Mouse (Mus musculus): ENCODE results near the gene Calhm1. TPM values are rescaled to one million over a fixed set of nuclear protein-coding genes. Genes with fewer than 3 reads are reported as not detected.
A peak's percentile ranks its signal among the peaks of the same experiment; 100 is the strongest.

Gene Calhm1
- not detected in 2 replicates for polyA plus RNA-seq (2014; fragmentation: Nextera tagmentation; extraction: Ambion mirVana)

- no peaks in the 10 kb centered on the region for H3K4me1 ChIP-seq (replicated peaks; ENCODE audit: control insufficient read depth, insufficient read depth, low read length)
- WGBS = 95% methylated on average over 6 of the region's 6 CpGs
- no peaks in the 10 kb centered on the region for H3K9me3 ChIP-seq (ENCODE audit: control insufficient read depth, low read length)
- H3K36me3 ChIP-seq (ENCODE audit: control insufficient read depth, insufficient read depth, low read length) = no peaks in the 10 kb centered on the region
- H3K4me3 ChIP-seq (ENCODE audit: low read depth, low read length) = no peak within 1 kb of the TSS
- H3K9ac ChIP-seq (ENCODE audit: low read length) = no peak within 1 kb of the TSS
- DNase-seq (ENCODE audit: low spot score) (no peak), ATAC-seq (replicated peaks; ENCODE audit: low FRiP score) (no peak)
- H3K27me3 ChIP-seq (ENCODE audit: control insufficient read depth, insufficient read depth, low read length) = no peaks in the 10 kb centered on the region
- H3K4me2 ChIP-seq (ENCODE audit: low read depth, low read length, severe bottlenecking) = no peak within 1 kb of the TSS
- H3K27ac ChIP-seq (ENCODE audit: low read depth, low read length) = no peak within 1 kb of the TSS
Measured at GRCm38 (mm10) chr19:47144154-47144553, at the start of gene Calhm1. Calhm1 (minus strand) TSS chr19:47144254.

DNA sequence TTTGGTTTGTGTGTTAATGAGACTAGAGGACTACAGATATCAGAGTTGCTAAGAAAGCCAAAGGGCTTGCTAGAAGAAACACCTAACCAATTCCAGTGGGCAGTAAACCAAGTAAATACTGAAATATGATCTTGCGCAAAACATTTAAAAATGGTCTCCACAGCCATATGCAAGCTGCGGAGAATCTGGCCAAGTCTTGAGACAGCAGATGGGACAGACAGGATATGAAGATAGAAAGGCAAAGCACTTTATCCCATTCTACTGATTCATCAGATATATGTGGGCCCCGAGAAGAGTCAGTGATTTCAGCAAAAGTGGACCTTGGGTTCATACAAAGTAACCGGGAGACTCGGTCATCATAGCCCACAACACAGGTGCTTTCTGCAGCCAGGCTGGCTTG, 48.1 kb upstream of the Calhm1 start:
- no peak for ATAC-seq (replicated peaks; ENCODE audit: low FRiP score)
- Histone ChIP-seq H3K4me2 (ENCODE audit: low read depth, low read length, severe bottlenecking) (no peak overlapping the region), H3K9ac (ENCODE audit: low read length) (no peak overlapping the region), H3K9me3 (ENCODE audit: control insufficient read depth, low read length) (no peaks in the 10 kb centered on the region), H3K4me3 (ENCODE audit: low read depth, low read length) (no peak overlapping the region), H3K4me1 (replicated peaks; ENCODE audit: control insufficient read depth, insufficient read depth, low read length) (no peaks in the 10 kb centered on the region), H3K36me3 (ENCODE audit: control insufficient read depth, insufficient read depth, low read length) (no peaks in the 10 kb centered on the region), H3K27ac (ENCODE audit: low read depth, low read length) (no peak overlapping the region), H3K27me3 (ENCODE audit: control insufficient read depth, insufficient read depth, low read length) (no peaks in the 10 kb centered on the region)
- no peak for DNase-seq (ENCODE audit: low spot score)
- 96% methylated on average over 5 of the region's 5 CpGs for WGBS

GRCm38 (mm10) chr19:47188515-47189128, 44.6 kb upstream of the Calhm1 start:
- Histone ChIP-seq H3K27me3 (ENCODE audit: control insufficient read depth, insufficient read depth, low read length) (no peaks in the 10 kb centered on the region), H3K9ac (ENCODE audit: low read length) (no peak overlapping the region), H3K36me3 (ENCODE audit: control insufficient read depth, insufficient read depth, low read length) (no peaks in the 10 kb centered on the region), H3K9me3 (ENCODE audit: control insufficient read depth, low read length) (no peaks in the 10 kb centered on the region), H3K4me1 (replicated peaks; ENCODE audit: control insufficient read depth, insufficient read depth, low read length) (no peaks in the 10 kb centered on the region), H3K4me3 (ENCODE audit: low read depth, low read length) (no peak overlapping the region), H3K4me2 (ENCODE audit: low read depth, low read length, severe bottlenecking) (no peak overlapping the region), H3K27ac (ENCODE audit: low read depth, low read length) (no peak overlapping the region)
- ATAC-seq (replicated peaks; ENCODE audit: low FRiP score) (peak; percentile 46; the same call in 1 of the 2 replicates), DNase-seq (ENCODE audit: low spot score) (no peak)
- WGBS = 78% methylated on average over 11 of the region's 11 CpGs

- ATAC-seq (replicated peaks; ENCODE audit: low FRiP score) (no peak), DNase-seq (ENCODE audit: low spot score) (no peak)
- Histone ChIP-seq H3K4me2 (ENCODE audit: low read depth, low read length, severe bottlenecking) (no peak overlapping the region), H3K9ac (ENCODE audit: low read length) (no peak overlapping the region), H3K4me3 (ENCODE audit: low read depth, low read length) (no peak overlapping the region), H3K9me3 (ENCODE audit: control insufficient read depth, low read length) (no peaks in the 10 kb centered on the region; the same call in 1 of the 2 replicates), H3K36me3 (ENCODE audit: control insufficient read depth, insufficient read depth, low read length) (no peaks in the 10 kb centered on the region), H3K27me3 (ENCODE audit: control insufficient read depth, insufficient read depth, low read length) (no peaks in the 10 kb centered on the region), H3K4me1 (replicated peaks; ENCODE audit: control insufficient read depth, insufficient read depth, low read length) (no peaks in the 10 kb centered on the region), H3K27ac (ENCODE audit: low read depth, low read length) (no peak overlapping the region)
- 58% methylated on average over 15 of the region's 15 CpGs for WGBS
Measured at GRCm38 (mm10) chr19:47186514-47187275, 42.6 kb upstream of the Calhm1 start.

- H3K9me3 ChIP-seq (ENCODE audit: control insufficient read depth, low read length) = no peaks in the 10 kb centered on the region; the same call in 1 of the 2 replicates
- H3K9ac ChIP-seq (ENCODE audit: low read length) = no peak overlapping the region
- peaks cover 11% of the 10 kb centered on the region for H3K27me3 ChIP-seq (ENCODE audit: control insufficient read depth, insufficient read depth, low read length)
- ATAC-seq (replicated peaks; ENCODE audit: low FRiP score) = no peak
- DNase-seq (ENCODE audit: low spot score) = no peak
- no peak overlapping the region for H3K27ac ChIP-seq (ENCODE audit: low read depth, low read length)
- no peaks in the 10 kb centered on the region for H3K4me1 ChIP-seq (replicated peaks; ENCODE audit: control insufficient read depth, insufficient read depth, low read length)
- no peaks in the 10 kb centered on the region for H3K36me3 ChIP-seq (ENCODE audit: control insufficient read depth, insufficient read depth, low read length)
- 74% methylated on average over 4 of the region's 4 CpGs for WGBS
- H3K4me3 ChIP-seq (ENCODE audit: low read depth, low read length) = no peak overlapping the region
- no peak overlapping the region for H3K4me2 ChIP-seq (ENCODE audit: low read depth, low read length, severe bottlenecking)
Measured at GRCm38 (mm10) chr19:47184736-47185135, 40.7 kb upstream of the Calhm1 start.

- Histone ChIP-seq H3K9me3 (ENCODE audit: control insufficient read depth, low read length) (no peaks in the 10 kb centered on the region; the same call in 1 of the 2 replicates), H3K9ac (ENCODE audit: low read length) (no peak overlapping the region), H3K36me3 (ENCODE audit: control insufficient read depth, insufficient read depth, low read length) (no peaks in the 10 kb centered on the region), H3K27ac (ENCODE audit: low read depth, low read length) (no peak overlapping the region), H3K4me3 (ENCODE audit: low read depth, low read length) (no peak overlapping the region), H3K27me3 (ENCODE audit: control insufficient read depth, insufficient read depth, low read length) (peaks cover 16% of the 10 kb centered on the region), H3K4me2 (ENCODE audit: low read depth, low read length, severe bottlenecking) (no peak overlapping the region), H3K4me1 (replicated peaks; ENCODE audit: control insufficient read depth, insufficient read depth, low read length) (peaks cover 4% of the 10 kb centered on the region; the same call in 1 of the 2 replicates)
- no peak for DNase-seq (ENCODE audit: low spot score)
- 75% methylated on average over 8 of the region's 8 CpGs for WGBS
- ATAC-seq (replicated peaks; ENCODE audit: low FRiP score) = no peak
Measured at GRCm38 (mm10) chr19:47184221-47184620, 40.2 kb upstream of the Calhm1 start.

- no peak for DNase-seq (ENCODE audit: low spot score)
- H3K27me3 ChIP-seq (ENCODE audit: control insufficient read depth, insufficient read depth, low read length) = peaks cover 33% of the 10 kb centered on the region
- 15% methylated on average over 8 of the region's 8 CpGs for WGBS
- no peaks in the 10 kb centered on the region; the same call in 1 of the 2 replicates for H3K9me3 ChIP-seq (ENCODE audit: control insufficient read depth, low read length)
- no peak overlapping the region for H3K4me3 ChIP-seq (ENCODE audit: low read depth, low read length)
- no peaks in the 10 kb centered on the region for H3K36me3 ChIP-seq (ENCODE audit: control insufficient read depth, insufficient read depth, low read length)
- H3K27ac ChIP-seq (ENCODE audit: low read depth, low read length) = no peak overlapping the region
- H3K9ac ChIP-seq (ENCODE audit: low read length) = no peak overlapping the region
- peaks cover 6% of the 10 kb centered on the region; the same call in 1 of the 2 replicates for H3K4me1 ChIP-seq (replicated peaks; ENCODE audit: control insufficient read depth, insufficient read depth, low read length)
- H3K4me2 ChIP-seq (ENCODE audit: low read depth, low read length, severe bottlenecking) = peak overlapping the region; percentile 100; the same call in 1 of the 2 replicates
- no peak for ATAC-seq (replicated peaks; ENCODE audit: low FRiP score)
Measured at GRCm38 (mm10) chr19:47180011-47180410, 36.0 kb upstream of the Calhm1 start.

DNA sequence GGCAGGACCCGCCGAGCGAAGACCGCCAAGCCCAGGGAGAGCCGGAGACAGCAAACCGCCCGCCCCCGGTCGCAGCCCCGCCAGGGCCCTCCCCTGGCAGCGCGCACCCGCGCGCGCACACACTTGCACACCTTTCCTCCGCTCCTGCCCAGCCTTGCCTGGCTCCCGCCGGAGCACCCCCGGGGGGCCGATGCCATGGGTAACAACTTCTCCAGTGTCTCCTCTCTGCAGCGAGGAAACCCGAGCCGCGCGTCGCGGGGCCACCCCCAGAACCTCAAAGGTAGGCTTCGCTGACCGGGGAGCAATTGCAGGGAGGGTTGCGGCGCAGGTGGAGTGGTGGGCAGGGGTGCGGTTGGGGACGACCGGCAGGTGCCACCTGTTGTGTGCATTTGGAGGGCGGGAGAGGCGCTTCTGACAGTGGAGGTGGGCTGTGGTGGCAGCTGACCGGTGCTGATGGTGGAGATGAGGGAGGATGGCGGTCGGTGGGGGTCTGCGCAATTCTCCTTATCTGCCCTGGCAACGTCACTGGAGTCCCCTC, 35.3 kb upstream of the Calhm1 start:
- Histone ChIP-seq H3K27me3 (ENCODE audit: control insufficient read depth, insufficient read depth, low read length) (peaks cover 33% of the 10 kb centered on the region), H3K4me2 (ENCODE audit: low read depth, low read length, severe bottlenecking) (peak overlapping the region; percentile 100), H3K9ac (ENCODE audit: low read length) (peak overlapping the region; percentile 56), H3K4me1 (replicated peaks; ENCODE audit: control insufficient read depth, insufficient read depth, low read length) (peaks cover 6% of the 10 kb centered on the region; the same call in 1 of the 2 replicates), H3K27ac (ENCODE audit: low read depth, low read length) (no peak overlapping the region), H3K4me3 (ENCODE audit: low read depth, low read length) (peak overlapping the region; percentile 65), H3K9me3 (ENCODE audit: control insufficient read depth, low read length) (no peaks in the 10 kb centered on the region; the same call in 1 of the 2 replicates), H3K36me3 (ENCODE audit: control insufficient read depth, insufficient read depth, low read length) (no peaks in the 10 kb centered on the region)
- peak; percentile 70 for DNase-seq (ENCODE audit: low spot score)
- under 1% methylated on average over 42 of the region's 42 CpGs for WGBS
- ATAC-seq (replicated peaks; ENCODE audit: low FRiP score) = peak; percentile 14; the same call in 1 of the 2 replicates

All from forebrain, embryonic 11.5 days (tissue).